11 mouse cellular contexts compared by ENCODE assay signal in genomic region chr19:14225061-14225696, GRCm38 (mm10).
DNase-seq lines count a peak whose midpoint lies in the region; ATAC-seq and TF ChIP-seq lines count a peak whose summit lies in the region.
"Had no signal": no experiment of that assay in that cellular context is flagged by ENCODE, and none has a peak within 500 bp of the region (broad histone marks: within the 10 kb centered on the region; RNA-seq: fewer than 3 reads in every experiment).

No protein-coding gene starts in this region.

- H3K4me2 ChIP-seq in forebrain, embryonic 13.5 days: no peak overlapping the region
- no peak overlapping the region for H3K4me2 ChIP-seq in forebrain, embryonic 12.5 days
- H3K4me2 ChIP-seq: neural tube, embryonic 13.5 days had no signal

- H3K27ac ChIP-seq in forebrain, embryonic 13.5 days: no peak overlapping the region
- H3K27ac ChIP-seq in forebrain, embryonic 12.5 days: no peak overlapping the region
- H3K27ac ChIP-seq: neural tube, embryonic 13.5 days had no signal

- no peak overlapping the region for H3K4me3 ChIP-seq in forebrain, embryonic 13.5 days
- no peak overlapping the region for H3K4me3 ChIP-seq in forebrain, embryonic 12.5 days (replicated peaks)
- H3K4me3 ChIP-seq in lung, adult 2 months (replicated peaks; ENCODE audit: extremely low read depth, low read depth, low read length): no peak overlapping the region
- H3K4me3 ChIP-seq: neural tube, embryonic 13.5 days had no signal

- H3K9me3 ChIP-seq in forebrain, embryonic 13.5 days (replicated peaks): no peaks in the 10 kb centered on the region
- H3K9me3 ChIP-seq in forebrain, embryonic 12.5 days: no peaks in the 10 kb centered on the region
- H3K9me3 ChIP-seq: neural tube, embryonic 13.5 days had no signal

- H3K4me1 ChIP-seq in forebrain, embryonic 13.5 days: peaks cover 11% of the 10 kb centered on the region; the same call in 1 of the 2 replicates
- peaks cover 3% of the 10 kb centered on the region; the same call in 1 of the 2 replicates for H3K4me1 ChIP-seq in forebrain, embryonic 12.5 days
- no peaks in the 10 kb centered on the region for H3K4me1 ChIP-seq in lung, adult 2 months (ENCODE audit: control insufficient read depth, insufficient read depth, low read length)
- H3K4me1 ChIP-seq: neural tube, embryonic 13.5 days had no signal

- 60% methylated on average over 6 of the region's 6 CpGs for WGBS in forebrain, embryonic 13.5 days
- 68% methylated on average over 6 of the region's 6 CpGs for WGBS in forebrain, embryonic 12.5 days
- 48% methylated on average over 6 of the region's 6 CpGs for WGBS in lung, adult 2 months

- no peak overlapping the region for H3K9ac ChIP-seq in forebrain, embryonic 13.5 days
- H3K9ac ChIP-seq in forebrain, embryonic 12.5 days: no peak overlapping the region
- H3K9ac ChIP-seq: neural tube, embryonic 13.5 days had no signal

- intact Hi-C loops in left cerebral cortex, postnatal 36 days (cut with DNase I): no loop called here

- TF ChIP-seq POLR2A in lung, adult 2 months (IDR thresholded peaks at IDR 0.05; ENCODE audit: borderline replicate concordance, extremely low read depth, low read depth, low read length): no peak

- peak; percentile 53 to 60 for DNase-seq in B cell, adult 2 months
- DNase-seq in gastrocnemius, postnatal 25 days: peak; percentile 82
- DNase-seq in left cerebral cortex, postnatal 36 days (ENCODE audit: low spot score in 2 of 2): peak; percentile 41 to 44
- no peak for DNase-seq in thymus, postnatal 25 days
- no peak for DNase-seq in lung, adult 2 months
- DNase-seq in kidney, adult 11 months: no peak
- DNase-seq: lung, postnatal 36 days had no signal

- TF ChIP-seq CTCF in lung, adult 2 months (IDR thresholded peaks at IDR 0.05; ENCODE audit: insufficient read depth, low read length): no peak

- H3K36me3 ChIP-seq in forebrain, embryonic 13.5 days (ENCODE audit: poor library complexity, severe bottlenecking): no peaks in the 10 kb centered on the region
- no peaks in the 10 kb centered on the region for H3K36me3 ChIP-seq in forebrain, embryonic 12.5 days (replicated peaks)
- H3K36me3 ChIP-seq: neural tube, embryonic 13.5 days had no signal

- H3K27me3 ChIP-seq in forebrain, embryonic 13.5 days: peaks cover 19% of the 10 kb centered on the region
- peaks cover 16% of the 10 kb centered on the region for H3K27me3 ChIP-seq in forebrain, embryonic 12.5 days
- H3K27me3 ChIP-seq: neural tube, embryonic 13.5 days had no signal

- peak; percentile 77; the same call in 1 of the 2 replicates for ATAC-seq in forebrain, embryonic 13.5 days
- no peak for ATAC-seq in forebrain, embryonic 12.5 days (ENCODE audit: low FRiP score)
- ATAC-seq: intestine, postnatal 0 days had no signal

Comparison
In these comparisons a context has a peak if more than half of its experiments do, and no peak if none do; other contexts are left out.
1. DNase-seq: peak in B cell, adult 2 months (2 of 2), gastrocnemius, postnatal 25 days (single experiment) and left cerebral cortex, postnatal 36 days (2 of 2); none in thymus, postnatal 25 days (single experiment), lung, adult 2 months (single experiment) and kidney, adult 11 months (single experiment).